ENCODE assay signal across 8 mouse cellular contexts in genomic region chr9:20644360-20645081, GRCm38 (mm10). TPM values are rescaled to one million over a fixed set of nuclear protein-coding genes. Genes with fewer than 3 reads are reported as not detected.
A peak's percentile ranks its signal among the peaks of the same experiment; 100 is the strongest.
DNase-seq lines count a peak whose midpoint lies in the region; ATAC-seq lines count a peak whose summit lies in the region.

Fbxl12 (minus strand) TSS chr9:20644767.

- peak; percentile 78 for DNase-seq in NIH3T3 (ENCODE audit: low read depth)
- peak; percentile 66 for DNase-seq in cerebellum, adult 8-10 months
- peak; percentile 63 to 86 for DNase-seq in frontal cortex, adult 2 months (ENCODE audit: extremely low spot score in 1 of 2, low spot score in 1 of 2)
- DNase-seq in hindbrain, embryonic 11.5 days (ENCODE audit: low spot score), result peak; percentile 85
- peak; percentile 76 to 81 for DNase-seq in layer of hippocampus, postnatal 14 days (ENCODE audit: low spot score in 2 of 2)
- peak; percentile 86 for DNase-seq in lung, postnatal 36 days
- peak; percentile 92 for DNase-seq in retina, postnatal 1 day
- DNase-seq in urinary bladder, adult 2 months (ENCODE audit: low spot score), result peak; percentile 65

- peak within 1 kb of the TSS; percentile 92 for H3K27ac ChIP-seq in hindbrain, embryonic 11.5 days (ENCODE audit: low read depth, low read length)

- ATAC-seq in hindbrain, embryonic 11.5 days (ENCODE audit: low FRiP score), result 0 out of 2 replicates have a peak, but pooled peaks have one; percentile 20

- H3K27me3 ChIP-seq in hindbrain, embryonic 11.5 days (ENCODE audit: control insufficient read depth, insufficient read depth, low read length), result no peaks in the 10 kb centered on the region

- H3K4me1 ChIP-seq in hindbrain, embryonic 11.5 days (replicated peaks; ENCODE audit: control insufficient read depth, insufficient read depth, low read length), result peaks cover 2% of the 10 kb centered on the region; the same call in 1 of the 2 replicates

- no peaks in the 10 kb centered on the region for H3K36me3 ChIP-seq in hindbrain, embryonic 11.5 days (ENCODE audit: control insufficient read depth, insufficient read depth, low read length)

- no peaks in the 10 kb centered on the region for H3K9me3 ChIP-seq in hindbrain, embryonic 11.5 days (ENCODE audit: control insufficient read depth, low read length)

- H3K4me2 ChIP-seq in hindbrain, embryonic 11.5 days (replicated peaks; ENCODE audit: low read depth, low read length), result peak within 1 kb of the TSS; percentile 97

- WGBS in hindbrain, embryonic 11.5 days, result under 1% methylated on average over 43 of the region's 43 CpGs

- peak within 1 kb of the TSS; percentile 49 for H3K9ac ChIP-seq in hindbrain, embryonic 11.5 days (ENCODE audit: low read depth, low read length)

- peak within 1 kb of the TSS; percentile 83 for H3K4me3 ChIP-seq in hindbrain, embryonic 11.5 days (ENCODE audit: low read depth, low read length)

RNA-seq across cellular contexts. Expression of gene Fbxl12, which starts in this region (rescaled TPM):
- polyA plus RNA-seq in frontal cortex, adult 2 months (2012; rRNA removed), result 29.3 and 29.9 TPM in 2 replicates
- polyA plus RNA-seq in hindbrain, embryonic 11.5 days (2014; fragmentation: Nextera tagmentation; extraction: Ambion mirVana), result 12.6 and 14.3 TPM in 2 replicates
- 10 to 100 TPM; 17.9 to 18.9 TPM for total RNA-seq in layer of hippocampus, postnatal 14 days (2021)
- polyA plus RNA-seq in urinary bladder, adult 2 months (2012; rRNA removed), result 35.2 and 38.0 TPM in 2 replicates

Comparison
In these comparisons a context has a peak if more than half of its experiments do, and no peak if none do; other contexts are left out.
1. Peak in every context shown above with its lines: DNase-seq, ATAC-seq, H3K4me3 ChIP-seq and H3K27ac ChIP-seq.